Mouse (Mus musculus): ENCODE measurements around the gene Vmn2r11.
"Not testable (repeated sequence)": the region's sequence is repeated elsewhere in the genome, so short reads cannot be mapped to it uniquely, and the experiment has no call there.

Vmn2r11 gene

GRCm38 (mm10) chr5:109059469-109059868 lies at the start of gene Vmn2r11:
Gene Vmn2r11 (minus strand): TSS chr5:109059569.
- DNase-seq (ENCODE audit: low spot score), result not testable (repeated sequence)

- not testable (repeated sequence) for DNase-seq (ENCODE audit: low spot score)
Observed at GRCm38 (mm10) chr5:109097850-109098249, 38.5 kb upstream of the Vmn2r11 start, which contains the start of gene Vmn2r12. Gene Vmn2r12 (minus strand): TSS chr5:109097950.

- not testable (repeated sequence) for DNase-seq (ENCODE audit: low spot score)
Observed at GRCm38 (mm10) chr5:109096482-109096881, 37.1 kb upstream of the Vmn2r11 start.

GRCm38 (mm10) chr5:109072016-109072415 lies 12.6 kb upstream of the Vmn2r11 start:
- not testable (repeated sequence) for DNase-seq (ENCODE audit: low spot score)

- DNase-seq (ENCODE audit: low spot score), result no peak
Observed at GRCm38 (mm10) chr5:109055286-109055685, 4.1 kb downstream of the Vmn2r11 start.

- no peak for DNase-seq (ENCODE audit: low spot score)
Observed at GRCm38 (mm10) chr5:109032591-109032990, 26.8 kb downstream of the Vmn2r11 start.

- DNase-seq (ENCODE audit: low spot score), result not testable (repeated sequence)
Observed at GRCm38 (mm10) chr5:109006427-109006826, 52.9 kb downstream of the Vmn2r11 start, which contains the start of gene Vmn2r10. Gene Vmn2r10 (minus strand): TSS chr5:109006527.
